Mouse (Mus musculus) midbrain, postnatal 0 days (tissue): ENCODE measurements around the gene Mab21l3. TPM values are rescaled to one million over a fixed set of nuclear protein-coding genes. Genes with fewer than 3 reads are reported as not detected.

Source experiments
- ATAC-seq: fragments of 200-750 bp; cut with Nextera tagmentation; 2 replicates; pipeline ENCODE4 v1.8.0; 2017; ENCODE audit warnings: moderate number of reproducible peaks, mild to moderate bottlenecking, moderate TSS enrichment, moderate library complexity; ENCODE audit not compliant: low FRiP score
- DNase-seq: peaks from one replicate; pipeline ENCODE4 v3.0.0-alpha.2; 2015; ENCODE audit warnings: low spot score
- H3K27ac ChIP-seq: fragments of 300-500 bp; sonication (generic); 2 replicates; pipeline ENCODE4 v1.5.1; 2014; ENCODE audit warnings: low read depth, mild to moderate bottlenecking, low read length, mixed read lengths
- H3K27me3 ChIP-seq: fragments of 300-500 bp; sonication (generic); 2 replicates; pipeline ENCODE4 v1.6.1; 2014; ENCODE audit warnings: low read length, control low read depth, mixed read lengths; ENCODE audit not compliant: insufficient read depth
- H3K36me3 ChIP-seq: fragments of 300-500 bp; sonication (generic); 2 replicates; pipeline ENCODE4 v1.6.1; 2014; ENCODE audit warnings: low read length, control low read depth, mixed read lengths; ENCODE audit not compliant: insufficient read depth
- H3K4me1 ChIP-seq: fragments of 300-500 bp; sonication (generic); 2 replicates; pipeline ENCODE4 v1.6.1; 2014; ENCODE audit warnings: mild to moderate bottlenecking, control low read depth, antibody characterized with exemption, low read length, mixed read lengths; ENCODE audit not compliant: insufficient read depth
- H3K4me2 ChIP-seq: fragments of 300-500 bp; sonication (generic); 2 replicates; pipeline ENCODE4 v1.6.1; 2014; ENCODE audit warnings: low read depth, mild to moderate bottlenecking, low read length, mixed read lengths; ENCODE audit not compliant: poor library complexity, severe bottlenecking
- H3K4me3 ChIP-seq: fragments of 300-500 bp; sonication (generic); 2 replicates; pipeline ENCODE4 v1.5.1; 2014; ENCODE audit warnings: low read depth, mild to moderate bottlenecking, low read length, moderate library complexity
- H3K9ac ChIP-seq: fragments of 300-500 bp; sonication (generic); replicated peaks from 2 replicates; pipeline ENCODE4 v1.6.1; 2014; ENCODE audit warnings: mild to moderate bottlenecking, low read length, moderate library complexity, mixed read lengths; ENCODE audit not compliant: poor library complexity, severe bottlenecking
- H3K9me3 ChIP-seq: fragments of 300-500 bp; sonication (generic); 2 replicates; pipeline ENCODE4 v1.6.1; 2016; ENCODE audit warnings: low read length, control low read depth
- CTCF ChIP-seq: IDR thresholded peaks from 2 replicates; pipeline ENCODE4 v1.5.1; 2016; ENCODE audit warnings: antibody characterized with exemption, mild to moderate bottlenecking
- WGBS: fragments of 180-500 bp; shearing (Covaris S2); extraction: QIAGEN DNeasy Blood & Tissue Kit; methylation state at CpG from one replicate; pipeline ENCODE4 v1.1.7; 2014; 5-methylcytosine and 5-hydroxymethylcytosine counted together
- polyA plus RNA-seq: library from polyadenylated mRNA; unstranded; fragments of >200 nt; fragmentation: Nextera tagmentation; extraction: Ambion mirVana; gene quantifications from 2 replicates; pipeline ENCODE4 v1.2.1, GENCODE M21; 2015
- total RNA-seq: library from RNA; depleted of rRNA; stranded (reverse); fragments of >200 nt; gene quantifications from 2 replicates; pipeline ENCODE4 v1.2.3, GENCODE M21; 2014

The Mab21l3 gene
- total and polyA plus RNA-seq, 2 experiments from 2014 or later, result 0.22 TPM; not detected in 1

DNA sequence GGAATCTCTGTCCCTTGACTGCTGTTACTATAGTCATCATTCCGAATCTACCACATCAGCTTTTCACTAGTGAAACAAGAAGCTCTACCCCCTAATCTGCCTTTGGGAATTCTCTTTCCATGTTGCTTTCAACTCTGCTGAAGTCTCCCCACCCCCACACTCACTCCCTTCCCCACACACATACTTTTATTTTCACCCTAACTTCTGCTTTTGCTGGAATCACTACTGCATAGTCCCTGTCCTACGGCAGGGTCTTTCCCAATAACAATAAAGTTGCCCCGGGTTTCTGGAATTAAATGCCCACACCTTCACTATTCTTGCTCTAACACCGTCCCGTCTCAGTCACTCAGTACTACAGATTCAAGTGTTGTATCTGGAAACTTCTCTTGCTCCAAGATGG, 12.2 kb downstream of the Mab21l3 start:
- Histone ChIP-seq H3K36me3 (no peaks in the 10 kb centered on the region), H3K9me3 (no peaks in the 10 kb centered on the region), H3K4me3 (no peak overlapping the region), H3K27me3 (no peaks in the 10 kb centered on the region), H3K4me1 (no peaks in the 10 kb centered on the region; the same call in 1 of the 2 replicates), H3K4me2 (peak overlapping the region; percentile 32; the same call in 1 of the 2 replicates), H3K27ac (no peak overlapping the region), H3K9ac (no peak overlapping the region)
- no peak for TF ChIP-seq CTCF
- no peak for DNase-seq
- 67% methylated on average over 5 of the region's 5 CpGs for WGBS
- no peak for ATAC-seq

DNA sequence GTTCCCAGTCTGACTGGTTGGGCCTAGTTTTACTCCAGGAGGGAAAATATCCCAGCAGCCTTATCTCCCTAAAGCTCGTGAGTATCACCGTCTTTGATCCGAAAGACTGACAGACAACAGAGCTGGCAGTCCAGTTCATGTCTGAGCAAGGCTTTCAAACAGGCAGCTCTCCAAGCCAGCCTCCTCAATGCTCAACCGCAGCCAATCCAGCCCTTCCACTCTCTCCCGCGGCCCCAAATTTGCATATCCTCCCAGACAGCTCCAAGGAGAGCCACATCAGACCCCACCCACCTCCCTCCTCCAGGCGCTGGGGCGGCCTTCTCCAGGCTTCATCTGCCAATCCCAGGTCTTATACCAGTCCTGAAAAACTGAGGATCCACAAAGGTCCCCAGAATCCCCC, 12.7 kb downstream of the Mab21l3 start:
- peak; percentile 74 for ATAC-seq
- 3% methylated on average over 8 of the region's 8 CpGs for WGBS
- peak overlapping the region; percentile 32; the same call in 1 of the 2 replicates for H3K4me2 ChIP-seq
- H3K27me3 ChIP-seq, result no peaks in the 10 kb centered on the region
- no peak overlapping the region for H3K27ac ChIP-seq
- DNase-seq, result peak; percentile 62
- H3K9me3 ChIP-seq, result no peaks in the 10 kb centered on the region
- no peak overlapping the region for H3K4me3 ChIP-seq
- H3K36me3 ChIP-seq, result no peaks in the 10 kb centered on the region
- TF ChIP-seq CTCF, result no peak
- no peak overlapping the region for H3K9ac ChIP-seq
- no peaks in the 10 kb centered on the region; the same call in 1 of the 2 replicates for H3K4me1 ChIP-seq

DNA sequence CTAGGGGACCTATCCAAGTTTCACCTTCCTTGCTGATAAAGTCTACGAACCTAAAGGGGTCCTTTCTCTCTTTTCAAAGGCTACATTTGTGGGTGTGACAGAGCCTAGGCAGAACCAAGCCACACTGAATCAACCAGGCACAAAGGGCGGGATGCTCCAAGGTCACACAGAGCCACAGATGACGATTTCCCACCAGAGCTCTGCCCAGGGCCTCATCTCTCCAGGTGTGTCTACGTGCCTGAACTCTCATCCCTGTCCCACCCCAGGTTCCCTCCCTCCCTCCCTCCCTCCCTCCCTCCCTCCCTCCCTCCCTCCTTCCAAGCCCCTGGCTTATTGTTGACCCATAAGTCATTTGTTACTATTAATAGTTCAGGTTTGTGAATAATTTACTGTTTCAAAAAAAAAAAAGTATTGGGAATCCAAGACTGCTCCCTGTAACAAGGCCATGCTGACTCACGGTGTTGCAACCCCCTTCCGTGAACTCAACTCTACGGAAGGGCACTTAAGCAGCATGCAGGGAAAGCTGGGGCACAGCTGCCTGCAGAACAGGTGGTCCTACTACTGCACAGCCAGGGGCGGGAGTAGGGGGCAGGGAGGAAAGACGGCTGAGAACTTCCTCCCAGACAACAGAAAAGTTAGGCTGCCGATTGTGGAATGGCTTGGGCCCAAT, 17.4 kb downstream of the Mab21l3 start:
- ATAC-seq (no peak), DNase-seq (no peak)
- Histone ChIP-seq H3K4me3 (no peak overlapping the region), H3K27me3 (no peaks in the 10 kb centered on the region), H3K9me3 (no peaks in the 10 kb centered on the region), H3K9ac (no peak overlapping the region), H3K4me1 (no peaks in the 10 kb centered on the region; the same call in 1 of the 2 replicates), H3K27ac (no peak overlapping the region), H3K4me2 (no peak overlapping the region), H3K36me3 (no peaks in the 10 kb centered on the region)
- no peak for TF ChIP-seq CTCF
- 43% methylated on average over 10 of the region's 10 CpGs for WGBS

DNA sequence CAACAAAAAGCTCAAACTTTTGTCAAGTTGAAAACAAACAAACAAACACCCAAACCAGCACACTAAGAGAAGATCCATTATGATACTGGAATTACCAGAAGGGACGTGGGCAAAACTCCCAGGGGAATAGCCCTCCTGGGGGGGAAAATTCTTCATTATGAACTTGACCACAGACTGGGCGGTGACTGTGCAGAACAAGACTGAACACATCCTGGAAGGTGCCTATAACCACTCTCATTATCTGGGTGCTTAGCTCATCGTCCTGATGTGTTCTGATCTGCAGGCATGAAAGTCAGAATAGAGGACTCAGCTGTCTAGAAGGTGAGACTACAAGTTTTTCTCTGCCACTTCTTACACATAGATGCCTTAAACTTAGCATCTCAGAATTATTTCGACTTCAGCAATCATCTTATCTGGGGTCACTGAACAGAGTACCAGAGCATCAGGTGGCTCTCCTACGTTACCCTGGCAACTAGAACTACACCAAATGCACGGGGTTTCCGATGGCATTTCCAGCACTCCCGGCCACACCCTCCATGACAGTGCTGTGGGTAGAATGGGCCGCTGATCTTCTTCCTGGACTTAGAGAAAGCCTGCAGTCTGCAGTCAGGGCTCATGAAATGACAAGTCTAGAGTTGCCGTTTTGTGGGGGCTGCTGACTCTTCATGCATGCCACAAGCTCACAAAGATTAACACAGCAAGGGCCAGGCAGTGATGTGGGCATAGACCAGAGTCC, 18.7 kb downstream of the Mab21l3 start:
- DNase-seq (no peak), ATAC-seq (no peak)
- no peak overlapping the region for H3K4me3 ChIP-seq
- no peak overlapping the region for H3K27ac ChIP-seq
- H3K4me2 ChIP-seq, result no peak overlapping the region
- H3K36me3 ChIP-seq, result no peaks in the 10 kb centered on the region
- no peak for TF ChIP-seq CTCF
- H3K27me3 ChIP-seq, result no peaks in the 10 kb centered on the region
- H3K4me1 ChIP-seq, result no peaks in the 10 kb centered on the region
- H3K9ac ChIP-seq, result no peak overlapping the region
- H3K9me3 ChIP-seq, result no peaks in the 10 kb centered on the region
- WGBS, result 79% methylated on average over 10 of the region's 10 CpGs

DNA sequence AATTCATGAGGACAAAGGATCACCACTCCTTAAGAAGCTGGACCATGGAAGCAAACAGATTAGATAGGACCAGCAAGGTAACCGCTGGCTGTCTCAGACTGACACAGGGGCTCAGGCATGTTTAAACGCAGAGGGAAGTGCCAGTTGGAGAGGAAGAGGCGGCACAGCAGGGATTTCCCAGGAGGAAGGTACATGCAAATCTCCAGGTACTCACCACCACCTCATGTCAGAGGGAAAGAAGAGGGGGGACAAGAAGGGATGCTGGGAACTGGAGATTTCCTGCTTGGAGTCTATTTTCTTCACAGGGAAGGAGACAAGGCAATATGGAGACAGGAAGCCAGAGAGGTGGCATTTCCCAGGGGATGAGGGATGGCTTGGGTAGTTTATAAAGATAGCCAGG, 20.2 kb downstream of the Mab21l3 start:
- no peak for TF ChIP-seq CTCF
- H3K9ac ChIP-seq, result no peak overlapping the region
- WGBS, result 50% methylated on average over 3 of the region's 3 CpGs
- no peaks in the 10 kb centered on the region for H3K36me3 ChIP-seq
- H3K9me3 ChIP-seq, result no peaks in the 10 kb centered on the region
- no peak overlapping the region for H3K4me2 ChIP-seq
- H3K27ac ChIP-seq, result no peak overlapping the region
- no peaks in the 10 kb centered on the region for H3K4me1 ChIP-seq
- no peaks in the 10 kb centered on the region for H3K27me3 ChIP-seq
- H3K4me3 ChIP-seq, result no peak overlapping the region
- ATAC-seq, result no peak
- DNase-seq, result no peak

DNA sequence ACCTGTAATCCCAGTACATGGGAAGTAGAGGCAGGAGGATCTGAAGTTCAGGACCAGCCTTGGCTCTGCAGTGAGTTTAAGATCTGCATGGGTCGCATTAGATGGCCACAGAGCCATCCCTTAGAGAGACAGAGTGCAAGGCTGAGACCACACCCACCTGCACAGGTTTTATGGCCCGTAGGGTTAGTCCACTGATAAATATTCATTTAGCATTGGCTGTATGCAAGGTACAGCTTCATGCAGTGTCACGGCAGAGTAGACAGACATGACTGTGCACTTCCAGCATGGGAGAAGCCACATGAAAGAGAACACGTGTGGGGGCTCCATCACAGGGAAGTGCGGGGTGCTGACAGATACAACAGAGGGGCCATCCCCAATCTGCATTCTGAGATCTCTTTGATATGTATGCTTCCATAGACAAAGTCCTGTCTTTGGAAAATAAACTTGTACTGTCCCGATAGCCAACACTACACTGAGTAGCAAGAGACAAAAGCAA, 21.5 kb downstream of the Mab21l3 start:
- ATAC-seq, result 0 out of 2 replicates have a peak, but pooled peaks have one; percentile 18

More for the DNA sequence above, 21.5 kb downstream of the Mab21l3 start:
- TF ChIP-seq CTCF, result no peak
- no peaks in the 10 kb centered on the region for H3K27me3 ChIP-seq
- no peak overlapping the region for H3K27ac ChIP-seq
- no peak for DNase-seq
- no peak overlapping the region for H3K4me3 ChIP-seq
- H3K9me3 ChIP-seq, result no peaks in the 10 kb centered on the region
- H3K9ac ChIP-seq, result no peak overlapping the region
- H3K4me2 ChIP-seq, result no peak overlapping the region
- H3K36me3 ChIP-seq, result no peaks in the 10 kb centered on the region
- WGBS, result 72% methylated on average over 6 of the region's 6 CpGs
- H3K4me1 ChIP-seq, result no peaks in the 10 kb centered on the region
